Mouse (Mus musculus) heart, postnatal 10 days (tissue): ENCODE results near the gene Tbx20. TPM values are rescaled to one million over a fixed set of nuclear protein-coding genes. Genes with fewer than 3 reads are reported as not detected.

Experiments
- DNase-seq, 2 experiments: peaks; one replicate each; pipeline ENCODE4 v3.0.0; 2021
- intact Hi-C: fragments of 180-260 bp; cut with DNase I; formaldehyde crosslinking; loops from one replicate; pipeline ENCODE4 v1.15.1; 2025
- total RNA-seq, 2 experiments: library from RNA; stranded (reverse); gene quantifications; 2 replicates each; pipeline ENCODE4 v1.2.3; 2021

The Tbx20 gene
- total RNA-seq, 2 experiments from 2014 or later = 181 to 223 TPM

- intact Hi-C loops = loop anchor here (5.0 to 10.0 kb wide), 2 partner anchors 146 to 334 kb away; no protein-coding TSS in a partner anchor
These were observed 3.1 kb downstream of the Tbx20 start for GRCm38 (mm10) chr9:24770941-24771405.

GRCm38 (mm10) chr9:24770149-24770940 lies 3.8 kb downstream of the Tbx20 start:
- intact Hi-C loops = loop anchor here (5.0 to 10.0 kb wide), 2 partner anchors 147 to 334 kb away; no protein-coding TSS in a partner anchor
- peak; percentile 62 to 63 for DNase-seq

More at GRCm38 (mm10) chr9:24770941-24771405, 3.1 kb downstream of the Tbx20 start:
- DNase-seq = no peak

GRCm38 (mm10) chr9:24769611-24770010 lies 4.5 kb downstream of the Tbx20 start:
- intact Hi-C loops = loop anchor here (5.0 to 10.0 kb wide), 2 partner anchors 148 to 335 kb away; no protein-coding TSS in a partner anchor

GRCm38 (mm10) chr9:24767056-24767455 lies 7.0 kb downstream of the Tbx20 start:
- intact Hi-C loops = no loop called here
- no peak for DNase-seq

More at GRCm38 (mm10) chr9:24769611-24770010, 4.5 kb downstream of the Tbx20 start:
- DNase-seq = no peak

GRCm38 (mm10) chr9:24765572-24765971 lies 8.5 kb downstream of the Tbx20 start:
- DNase-seq = peak in 1 of 2 experiments; percentile 54
- intact Hi-C loops = no loop called here

- DNase-seq = peak in 1 of 2 experiments; percentile 50
- intact Hi-C loops = no loop called here
These were observed 13.6 kb downstream of the Tbx20 start for GRCm38 (mm10) chr9:24760461-24760860.

- DNase-seq = no peak
- intact Hi-C loops = no loop called here
These were observed 29.1 kb downstream of the Tbx20 start for GRCm38 (mm10) chr9:24744958-24745357.

- intact Hi-C loops = loop anchor here (1.0 to 10.0 kb wide), 3 partner anchors 234 to 404 kb away; no protein-coding TSS in a partner anchor
- no peak for DNase-seq
These were observed 72.9 kb downstream of the Tbx20 start for GRCm38 (mm10) chr9:24701246-24701645.

- intact Hi-C loops = loop anchor here (5.0 kb wide), 2 partner anchors 159 to 331 kb away; no protein-coding TSS in a partner anchor
- no peak for DNase-seq
These were observed 77.7 kb downstream of the Tbx20 start for GRCm38 (mm10) chr9:24696405-24696778.

- intact Hi-C loops = loop anchor here (5.0 kb wide), 2 partner anchors 159 to 331 kb away; no protein-coding TSS in a partner anchor
- peak; percentile 40 to 46 for DNase-seq
These were observed 78.3 kb downstream of the Tbx20 start, which contains the start of gene Dpy19l2 for GRCm38 (mm10) chr9:24695700-24696404. Gene Dpy19l2 (minus strand): TSS chr9:24696293.

Other genes with a start within 250 kb of the Tbx20 start
- gene Cypt4, start 149.1 kb downstream of the Tbx20 start, total RNA-seq = not detected
- under 1 TPM; 0.07 to 0.15 TPM for gene Dpy19l2, start 78.0 kb downstream of the Tbx20 start, total RNA-seq